Mouse (Mus musculus): ENCODE results near the gene Wdr17.
"Not testable (repeated sequence)": the region's sequence is repeated elsewhere in the genome, so short reads cannot be mapped to it uniquely, and the experiment has no call there.

The Wdr17 gene

GRCm38 (mm10) chr8:54791858-54792698, 94.9 kb downstream of the Wdr17 start:
- in situ Hi-C loops (cut with MseI, MboI) = no loop called here

GRCm38 (mm10) chr8:54780134-54780942, 106.6 kb downstream of the Wdr17 start:
- in situ Hi-C loops (cut with MseI, MboI) = no loop called here

- in situ Hi-C loops (cut with MseI, MboI) = no loop called here
Measured at GRCm38 (mm10) chr8:54779317-54780133, 107.5 kb downstream of the Wdr17 start.

- in situ Hi-C loops (cut with MseI, MboI) = no loop called here
Measured at GRCm38 (mm10) chr8:54777012-54777411, 110.0 kb downstream of the Wdr17 start.

- in situ Hi-C loops (cut with MseI, MboI) = no loop called here
Measured at GRCm38 (mm10) chr8:54776241-54776640, 110.7 kb downstream of the Wdr17 start.

GRCm38 (mm10) chr8:54757646-54758045, 129.3 kb downstream of the Wdr17 start:
- in situ Hi-C loops (cut with MseI, MboI) = no loop called here

- in situ Hi-C loops (cut with MseI, MboI) = no loop called here
Measured at GRCm38 (mm10) chr8:54736660-54737312, 150.2 kb downstream of the Wdr17 start.

- in situ Hi-C loops (cut with MseI, MboI) = no loop called here
Measured at GRCm38 (mm10) chr8:54724668-54725035, 162.3 kb downstream of the Wdr17 start.

- in situ Hi-C loops (cut with MseI, MboI) = no loop called here
Measured at GRCm38 (mm10) chr8:54723976-54724667, 162.9 kb downstream of the Wdr17 start.

- in situ Hi-C loops (cut with MseI, MboI) = no loop called here
Measured at GRCm38 (mm10) chr8:54718515-54718914, 168.5 kb downstream of the Wdr17 start.

GRCm38 (mm10) chr8:54705743-54706142, 181.2 kb downstream of the Wdr17 start:
- in situ Hi-C loops (cut with MseI, MboI) = no loop called here

GRCm38 (mm10) chr8:54671806-54672205, 215.2 kb downstream of the Wdr17 start:
- in situ Hi-C loops (cut with MseI, MboI) = no loop called here

- in situ Hi-C loops (cut with MseI, MboI) = loop anchor here (10.0 kb wide), 2 partner anchors 133 to 163 kb away; no protein-coding TSS in a partner anchor
Measured at GRCm38 (mm10) chr8:54667756-54668155, 219.2 kb downstream of the Wdr17 start.

- in situ Hi-C loops (cut with MseI, MboI) = loop anchor here (5.0 to 10.0 kb wide), 3 partner anchors 126 to 156 kb away; no protein-coding TSS in a partner anchor
Measured at GRCm38 (mm10) chr8:54660675-54661074, 226.3 kb downstream of the Wdr17 start.

- in situ Hi-C loops (cut with MseI, MboI) = loop anchor here (5.0 to 10.0 kb wide), 3 partner anchors 125 to 155 kb away; no protein-coding TSS in a partner anchor
Measured at GRCm38 (mm10) chr8:54659703-54660102, 227.3 kb downstream of the Wdr17 start.

GRCm38 (mm10) chr8:54638634-54639033, 248.3 kb downstream of the Wdr17 start:
- in situ Hi-C loops (cut with MseI, MboI) = no loop called here

GRCm38 (mm10) chr8:54616710-54617109, 270.3 kb downstream of the Wdr17 start:
- in situ Hi-C loops (cut with MseI, MboI) = not testable (repeated sequence)

- in situ Hi-C loops (cut with MseI, MboI) = no loop called here
Measured at GRCm38 (mm10) chr8:54610238-54610637, 276.7 kb downstream of the Wdr17 start.

GRCm38 (mm10) chr8:54609336-54609735, 277.6 kb downstream of the Wdr17 start:
- in situ Hi-C loops (cut with MseI, MboI) = no loop called here

GRCm38 (mm10) chr8:54603440-54603839, 283.5 kb downstream of the Wdr17 start:
- in situ Hi-C loops (cut with MseI, MboI) = no loop called here
